Mouse (Mus musculus) megakaryocyte-erythroid progenitor cell, adult 5 weeks (primary cell): ENCODE measurements around the gene Dnajc2. TPM values are rescaled to one million over a fixed set of nuclear protein-coding genes. Genes with fewer than 3 reads are reported as not detected.

Experiments used
- polyA plus RNA-seq: library from polyadenylated mRNA; stranded (reverse); fragments of >175 nt; gene quantifications from 2 replicates; pipeline ENCODE4 v1.2.3, GENCODE M21; 2012

Dnajc2 gene
- polyA plus RNA-seq: 62.1 and 64.1 TPM in 2 replicates

DNA sequence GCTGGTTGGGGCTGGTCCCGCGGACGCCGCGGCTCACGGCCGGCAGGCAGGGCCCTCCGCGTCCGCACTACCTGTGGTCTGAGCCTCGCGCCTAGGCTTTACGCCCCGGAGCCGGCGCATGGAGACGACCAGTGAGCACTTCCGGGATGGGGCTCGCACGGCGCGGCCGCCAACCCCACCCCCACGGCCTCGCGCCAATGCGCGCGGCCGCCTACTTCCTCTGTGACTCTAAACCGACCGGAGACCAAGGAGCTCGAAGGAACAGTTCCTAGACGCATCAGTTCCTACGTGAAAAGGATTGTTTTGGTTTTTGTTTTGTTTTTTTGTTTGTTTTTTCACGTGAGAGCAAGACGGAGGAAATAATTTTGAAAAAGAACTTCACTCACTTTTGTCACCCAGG, at the start of gene Dnajc2, which contains the start of gene Psmc2:
Gene Dnajc2, minus strand, starts transcription at position 199 of the 400 bp plus-strand sequence.
Gene Psmc2, plus strand, starts transcription at position 231 of the 400 bp plus-strand sequence.

GRCm38 (mm10) chr5:21736956-21737585, 48.0 kb downstream of the Dnajc2 start, which contains the start of gene Pmpcb:
Pmpcb (plus strand) TSS chr5:21737141.

Other genes starting within 250 kb of the Dnajc2 start
- not detected in 2 replicates for gene Lrrc17, start 241.7 kb downstream of the Dnajc2 start, polyA plus RNA-seq
- 0.03 and 0.20 TPM in 2 replicates for gene Fbxl13, start 139.6 kb downstream of the Dnajc2 start, polyA plus RNA-seq
- gene Armc10, start 139.4 kb downstream of the Dnajc2 start, polyA plus RNA-seq: 37.5 and 45.9 TPM in 2 replicates
- 0.66 and 1.2 TPM in 2 replicates for gene Napepld, start 83.9 kb downstream of the Dnajc2 start, polyA plus RNA-seq
- 43.5 and 44.4 TPM in 2 replicates for gene Pmpcb, start 48.1 kb downstream of the Dnajc2 start, polyA plus RNA-seq
- 8.4 and 10.8 TPM in 2 replicates for gene Psmc2, start within 50 bp of the Dnajc2 start, polyA plus RNA-seq
- not detected in 2 replicates for gene Slc26a5, start 80.4 kb upstream of the Dnajc2 start, polyA plus RNA-seq